Mouse (Mus musculus) mesoderm, embryonic 11.5 days (tissue): ENCODE results near the gene Arntl2.
"Not testable (repeated sequence)": the region's sequence is repeated elsewhere in the genome, so short reads cannot be mapped to it uniquely, and the experiment has no call there.

Experiments
- DNase-seq: peaks from one replicate; pipeline ENCODE4 v3.0.0-alpha.2; 2012; ENCODE audit warnings: low read depth, low spot score

Arntl2 gene

GRCm38 (mm10) chr6:146795924-146796545 is at the start of gene Arntl2:
Gene Arntl2 (plus strand): TSS chr6:146796055.
- no peak for DNase-seq

GRCm38 (mm10) chr6:146746577-146746976 is 49.3 kb upstream of the Arntl2 start:
- no peak for DNase-seq

GRCm38 (mm10) chr6:146747057-146747456 is 48.8 kb upstream of the Arntl2 start:
- no peak for DNase-seq

GRCm38 (mm10) chr6:146748271-146748670 is 47.6 kb upstream of the Arntl2 start:
- DNase-seq: no peak

- no peak for DNase-seq
These were observed 44.2 kb upstream of the Arntl2 start for GRCm38 (mm10) chr6:146751671-146752070.

GRCm38 (mm10) chr6:146752178-146752577 is 43.7 kb upstream of the Arntl2 start:
- no peak for DNase-seq

- DNase-seq: no peak
These were observed 43.2 kb upstream of the Arntl2 start for GRCm38 (mm10) chr6:146752612-146753011.

- DNase-seq: peak; percentile 29
These were observed 42.2 kb upstream of the Arntl2 start for GRCm38 (mm10) chr6:146753560-146754160.

- no peak for DNase-seq
These were observed 40.7 kb upstream of the Arntl2 start for GRCm38 (mm10) chr6:146755136-146755535.

- DNase-seq: no peak
These were observed 40.2 kb upstream of the Arntl2 start for GRCm38 (mm10) chr6:146755679-146756078.

- no peak for DNase-seq
These were observed 36.8 kb upstream of the Arntl2 start for GRCm38 (mm10) chr6:146759027-146759426.

- DNase-seq: no peak
These were observed 35.8 kb upstream of the Arntl2 start for GRCm38 (mm10) chr6:146760022-146760421.

- no peak for DNase-seq
These were observed 35.1 kb upstream of the Arntl2 start for GRCm38 (mm10) chr6:146760736-146761135.

GRCm38 (mm10) chr6:146762264-146762898 is 33.5 kb upstream of the Arntl2 start:
- DNase-seq: peak; percentile 53

- no peak for DNase-seq
These were observed 31.3 kb upstream of the Arntl2 start for GRCm38 (mm10) chr6:146764593-146764992.

- DNase-seq: no peak
These were observed 30.6 kb upstream of the Arntl2 start for GRCm38 (mm10) chr6:146765270-146765669.

GRCm38 (mm10) chr6:146768813-146769404 is 26.9 kb upstream of the Arntl2 start:
- DNase-seq: no peak

- no peak for DNase-seq
These were observed 25.7 kb upstream of the Arntl2 start for GRCm38 (mm10) chr6:146770005-146770745.

GRCm38 (mm10) chr6:146770808-146771207 is 25.0 kb upstream of the Arntl2 start:
- DNase-seq: no peak

- not testable (repeated sequence) for DNase-seq
These were observed 20.0 kb upstream of the Arntl2 start for GRCm38 (mm10) chr6:146775864-146776263.

GRCm38 (mm10) chr6:146776610-146777389 is 19.1 kb upstream of the Arntl2 start:
- no peak for DNase-seq
